Mouse (Mus musculus) right cerebral cortex, postnatal 14 days (tissue): ENCODE results near the gene Vezf1.
A peak's percentile ranks its signal among the peaks of the same experiment; 100 is the strongest.
"Not testable (repeated sequence)": the region's sequence is repeated elsewhere in the genome, so short reads cannot be mapped to it uniquely, and the experiment has no call there.

Experiments used
- DNase-seq: peaks from one replicate; pipeline ENCODE4 v3.0.0; 2022

Gene Vezf1

GRCm38 (mm10) chr11:88067586-88068410, at the start of gene Vezf1:
Gene Vezf1 (plus strand): TSS chr11:88068279.
- peak; percentile 74 for DNase-seq

GRCm38 (mm10) chr11:88023933-88024332, 44.1 kb upstream of the Vezf1 start:
- DNase-seq = no peak

- DNase-seq = no peak
These were observed 40.6 kb upstream of the Vezf1 start for GRCm38 (mm10) chr11:88027391-88028035.

- DNase-seq = peak; percentile 32
These were observed 39.8 kb upstream of the Vezf1 start for GRCm38 (mm10) chr11:88028193-88028684.

DNA sequence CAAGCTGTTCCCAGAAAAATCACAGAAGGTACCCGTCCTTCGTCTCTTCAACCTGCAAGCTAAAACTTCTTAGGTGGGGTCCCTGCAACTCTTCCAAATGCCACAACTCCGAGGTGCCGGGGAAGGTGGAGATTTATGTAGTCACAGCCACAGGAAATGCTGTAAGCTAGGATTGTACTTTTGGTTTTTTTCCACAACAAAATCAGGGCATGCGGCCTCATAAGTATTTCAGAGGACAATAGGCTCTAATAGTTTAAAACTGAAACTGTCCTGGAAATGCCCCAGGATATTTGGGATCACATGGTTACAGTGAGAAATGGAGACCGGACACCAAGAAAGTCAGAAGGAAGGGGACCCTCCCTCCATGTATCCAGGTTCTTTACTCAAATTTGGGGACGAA, 37.9 kb upstream of the Vezf1 start:
- DNase-seq = no peak

DNA sequence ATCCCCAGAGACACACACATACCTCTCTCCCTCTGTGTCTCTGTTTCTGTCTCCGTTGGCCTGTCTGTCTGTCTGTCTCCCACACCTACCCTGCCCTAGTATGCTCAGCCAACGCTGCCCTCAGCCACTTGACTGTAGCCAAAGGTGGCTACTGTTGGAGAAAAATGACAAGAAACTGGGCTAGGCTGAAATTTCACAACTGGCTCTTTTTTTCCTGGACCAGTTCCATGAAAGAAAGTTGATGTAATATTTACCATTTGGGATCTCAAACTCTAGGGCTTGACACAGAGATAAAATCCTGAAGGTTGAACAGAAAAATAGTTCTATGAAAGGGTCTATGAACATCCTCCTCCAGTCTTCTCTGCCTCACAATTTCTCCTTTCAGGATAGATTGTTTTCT, 37.2 kb upstream of the Vezf1 start:
- DNase-seq = no peak

- no peak for DNase-seq
These were observed 36.3 kb upstream of the Vezf1 start for GRCm38 (mm10) chr11:88031753-88032152.

GRCm38 (mm10) chr11:88035970-88036369, 32.1 kb upstream of the Vezf1 start:
- no peak for DNase-seq

- DNase-seq = no peak
These were observed 31.3 kb upstream of the Vezf1 start for GRCm38 (mm10) chr11:88036761-88037251.

GRCm38 (mm10) chr11:88037386-88037785, 30.7 kb upstream of the Vezf1 start:
- DNase-seq = no peak

GRCm38 (mm10) chr11:88039066-88039465, 29.0 kb upstream of the Vezf1 start:
- DNase-seq = no peak

- DNase-seq = no peak
These were observed 23.8 kb upstream of the Vezf1 start for GRCm38 (mm10) chr11:88044314-88044713.

- DNase-seq = not testable (repeated sequence)
These were observed 22.9 kb upstream of the Vezf1 start for GRCm38 (mm10) chr11:88045159-88045558.

- no peak for DNase-seq
These were observed 22.2 kb upstream of the Vezf1 start for GRCm38 (mm10) chr11:88045878-88046277.

DNA sequence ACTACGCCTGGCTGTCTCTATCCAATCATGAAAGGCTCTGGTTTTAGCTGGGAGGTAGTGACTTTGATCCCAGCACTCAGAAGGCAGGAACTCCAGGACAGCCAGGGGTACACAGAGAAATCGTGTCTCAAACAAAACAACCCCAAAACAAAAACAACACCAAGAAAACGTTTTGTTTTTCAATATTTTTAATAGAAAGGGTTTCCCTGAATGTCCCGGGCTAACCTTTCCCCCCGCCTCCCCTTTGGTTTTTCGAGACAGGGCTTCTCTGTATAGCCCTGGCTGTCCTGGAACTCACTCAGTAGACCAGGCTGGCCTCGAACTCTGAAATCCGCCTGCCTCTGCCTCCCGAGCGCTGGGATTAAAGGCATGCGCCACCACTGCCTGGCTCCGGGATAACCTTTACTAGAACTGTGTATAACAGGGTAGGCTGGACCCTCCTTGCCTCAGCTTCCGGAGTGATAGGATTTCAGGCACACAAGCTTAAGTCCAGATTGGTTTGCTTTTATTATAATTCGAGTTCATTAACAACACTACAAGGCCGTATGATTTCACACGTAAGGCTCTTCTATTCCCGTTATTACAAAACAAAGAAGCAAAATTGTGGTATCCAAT, 21.6 kb upstream of the Vezf1 start:
- DNase-seq = no peak

- peak; percentile 100 for DNase-seq
These were observed 20.9 kb upstream of the Vezf1 start, which contains the start of gene Srsf1 for GRCm38 (mm10) chr11:88046944-88047794. Gene Srsf1 (plus strand): TSS chr11:88047373.

- peak; percentile 77 for DNase-seq
These were observed 20.1 kb upstream of the Vezf1 start for GRCm38 (mm10) chr11:88047871-88048531.

DNA sequence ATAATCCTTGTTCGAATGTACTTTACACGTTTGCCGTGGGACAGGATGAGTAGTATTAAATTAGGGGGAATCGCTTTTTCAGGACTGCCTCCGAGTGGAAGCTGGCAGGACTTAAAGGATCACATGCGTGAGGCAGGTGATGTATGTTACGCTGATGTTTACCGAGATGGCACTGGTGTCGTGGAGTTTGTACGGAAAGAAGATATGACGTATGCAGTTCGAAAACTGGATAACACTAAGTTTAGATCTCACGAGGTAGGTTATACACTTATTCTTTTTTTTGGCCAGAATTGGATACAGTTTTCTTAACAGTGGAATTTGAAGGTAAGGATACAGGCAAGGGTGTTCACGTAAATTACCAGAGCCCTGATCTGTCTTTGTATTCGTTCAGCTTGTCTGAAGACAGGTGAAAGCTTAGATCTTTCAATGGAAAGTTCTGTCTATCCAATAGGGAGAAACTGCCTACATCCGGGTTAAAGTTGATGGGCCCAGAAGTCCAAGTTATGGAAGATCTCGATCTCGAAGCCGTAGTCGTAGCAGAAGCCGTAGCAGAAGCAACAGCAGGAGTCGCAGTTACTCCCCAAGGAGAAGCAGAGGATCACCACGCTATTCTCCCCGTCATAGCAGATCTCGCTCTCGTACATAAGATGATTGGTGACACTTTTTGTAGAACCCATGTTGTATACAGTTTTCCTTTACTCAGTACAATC, 19.0 kb upstream of the Vezf1 start:
- DNase-seq = no peak

DNA sequence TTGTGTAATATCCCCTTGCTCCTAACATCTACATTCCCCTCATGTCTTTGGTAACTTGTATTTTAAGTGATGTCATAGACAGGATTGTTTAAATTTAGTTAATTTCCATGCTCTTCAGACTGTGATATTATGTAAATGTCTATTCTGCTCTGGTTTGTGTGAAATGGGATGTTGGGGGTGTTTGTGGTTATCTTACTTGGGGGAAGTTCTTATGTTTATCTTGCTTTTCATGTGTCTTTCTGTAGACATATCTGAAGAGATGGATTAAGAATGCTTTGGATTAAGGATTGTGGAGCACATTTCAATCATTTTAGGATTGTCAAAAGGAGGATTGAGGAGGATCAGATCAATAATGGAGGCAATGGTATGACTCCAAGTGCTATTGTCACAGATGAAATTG, 18.3 kb upstream of the Vezf1 start:
- no peak for DNase-seq

GRCm38 (mm10) chr11:88052638-88053037, 15.4 kb upstream of the Vezf1 start:
- no peak for DNase-seq

DNA sequence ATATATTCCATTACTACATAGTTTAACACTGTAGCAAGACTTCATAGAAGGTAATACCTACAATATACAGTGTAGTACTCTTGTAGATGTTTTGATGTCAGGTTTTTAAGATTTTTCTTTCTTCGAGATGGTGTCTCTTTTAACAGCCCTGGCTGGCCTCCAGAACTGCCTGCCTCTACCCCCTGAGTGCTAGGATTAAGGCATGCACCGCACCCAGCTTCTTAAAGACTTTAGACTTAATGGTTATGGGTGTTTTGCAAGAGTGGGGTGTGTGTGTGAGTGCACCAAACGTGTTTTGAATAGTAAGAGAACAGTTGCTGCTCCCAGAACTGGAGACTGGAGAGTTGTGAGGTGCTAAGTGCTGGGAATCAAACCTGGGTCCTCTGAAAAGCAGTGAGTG, 14.3 kb upstream of the Vezf1 start:
- no peak for DNase-seq
